Comparison of ENCODE assay signal across 8 mouse cellular contexts in the genomic region with DNA sequence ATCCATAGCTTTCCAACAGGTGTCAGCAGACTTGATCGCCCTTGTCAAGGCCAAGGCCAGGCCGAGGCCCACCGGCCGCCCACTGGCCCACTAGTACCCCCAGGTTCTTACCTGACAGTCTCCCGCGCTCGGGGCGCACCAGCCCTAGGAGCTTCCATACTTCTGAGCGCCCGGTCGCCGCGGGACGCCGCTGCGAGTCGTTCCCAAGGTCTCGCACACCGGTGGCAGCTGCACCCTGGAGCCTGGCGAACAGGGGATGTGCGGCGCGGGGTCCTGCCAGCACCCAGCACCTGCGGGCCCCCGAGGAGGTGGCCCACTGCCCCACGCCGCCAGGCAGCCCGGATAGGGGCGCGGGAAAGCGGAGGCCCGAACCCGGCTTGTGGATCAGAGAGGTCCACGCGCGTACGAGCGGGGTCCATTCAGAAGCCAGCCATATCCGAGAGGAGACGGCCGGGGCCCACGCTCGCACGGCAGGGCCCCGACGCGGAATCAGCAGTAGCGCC. TPM values are rescaled to one million over a fixed set of nuclear protein-coding genes. Genes with fewer than 3 reads are reported as not detected.
DNase-seq lines count a peak whose midpoint lies in the region; ATAC-seq and TF ChIP-seq lines count a peak whose summit lies in the region.

No protein-coding gene starts in this region.

- DNase-seq in left cerebral cortex, adult 11 months (ENCODE audit: low spot score), result peak; percentile 13
- DNase-seq in left cerebral cortex, postnatal 14 days (ENCODE audit: low spot score in 2 of 2), result no peak
- peak; percentile 26 for DNase-seq in adipocyte (ENCODE audit: low spot score)
- no peak for DNase-seq in embryonic facial prominence, embryonic 14.5 days (ENCODE audit: low spot score)
- peak; percentile 8 to 22 for DNase-seq in spleen, postnatal 36 days (ENCODE audit: low spot score in 2 of 2)
- DNase-seq in urinary bladder, postnatal 25 days (ENCODE audit: low spot score), result no peak

- no peaks in the 10 kb centered on the region for H3K36me3 ChIP-seq in embryonic facial prominence, embryonic 14.5 days (ENCODE audit: control insufficient read depth, insufficient read depth, low read length)
- no peaks in the 10 kb centered on the region for H3K36me3 ChIP-seq in intestine, postnatal 0 days (ENCODE audit: control insufficient read depth, insufficient read depth)
- no peaks in the 10 kb centered on the region for H3K36me3 ChIP-seq in macrophage (ENCODE audit: inconsistent target)

- H3K79me2 ChIP-seq in macrophage (ENCODE audit: inconsistent target), result no peaks in the 10 kb centered on the region; the same call in 1 of the 2 replicates

- ATAC-seq in embryonic facial prominence, embryonic 14.5 days (ENCODE audit: low read depth), result no peak
- ATAC-seq in intestine, postnatal 0 days, result 0 out of 2 replicates have a peak, but pooled peaks have one; percentile 9

- H3K4me1 ChIP-seq in embryonic facial prominence, embryonic 14.5 days (ENCODE audit: control insufficient read depth, insufficient read depth, low read length), result peaks cover 4% of the 10 kb centered on the region; the same call in 1 of the 2 replicates
- peaks cover 8% of the 10 kb centered on the region; the same call in 1 of the 2 replicates for H3K4me1 ChIP-seq in intestine, postnatal 0 days (replicated peaks; ENCODE audit: control insufficient read depth, insufficient read depth, low read length)

- peak overlapping the region; percentile 76; the same call in 1 of the 2 replicates for H3K27ac ChIP-seq in embryonic facial prominence, embryonic 14.5 days (replicated peaks; ENCODE audit: low read depth, low read length)
- peak overlapping the region; percentile 87 for H3K27ac ChIP-seq in intestine, postnatal 0 days (ENCODE audit: low read depth, low read length)
- no peak overlapping the region for H3K27ac ChIP-seq in macrophage

- intact Hi-C loops in left cerebral cortex, postnatal 14 days (cut with DNase I), result no loop called here

- peak overlapping the region; percentile 86 for H3K4me2 ChIP-seq in embryonic facial prominence, embryonic 14.5 days (ENCODE audit: low read depth, low read length)
- peak overlapping the region; percentile 98 for H3K4me2 ChIP-seq in intestine, postnatal 0 days (replicated peaks; ENCODE audit: low read depth)

- H3K27me3 ChIP-seq in embryonic facial prominence, embryonic 14.5 days (replicated peaks; ENCODE audit: control insufficient read depth, insufficient read depth, low read length), result no peaks in the 10 kb centered on the region
- no peaks in the 10 kb centered on the region for H3K27me3 ChIP-seq in intestine, postnatal 0 days (replicated peaks; ENCODE audit: control insufficient read depth, insufficient read depth, low read length)

- 0% methylated on average over 13 of the region's 48 CpGs for WGBS in embryonic facial prominence, embryonic 14.5 days
- under 1% methylated on average over 46 of the region's 48 CpGs for WGBS in intestine, postnatal 0 days
- 3% methylated on average over 45 of the region's 48 CpGs for WGBS in macrophage (ENCODE audit: missing documents)

- 0 out of 2 replicates have a peak, but pooled peaks have one; percentile 5 for TF ChIP-seq CTCF in intestine, postnatal 0 days (IDR thresholded peaks at IDR 0.05; ENCODE audit: low read depth)

- no peaks in the 10 kb centered on the region for H3K9me3 ChIP-seq in embryonic facial prominence, embryonic 14.5 days (ENCODE audit: control insufficient read depth, low read length)
- no peaks in the 10 kb centered on the region for H3K9me3 ChIP-seq in intestine, postnatal 0 days (ENCODE audit: control insufficient read depth)

- H3K9ac ChIP-seq in embryonic facial prominence, embryonic 14.5 days (ENCODE audit: low read depth, low read length), result peak overlapping the region; percentile 75
- peak overlapping the region; percentile 76 for H3K9ac ChIP-seq in intestine, postnatal 0 days (ENCODE audit: low read depth, low read length)

- H3K4me3 ChIP-seq in embryonic facial prominence, embryonic 14.5 days (ENCODE audit: low read depth, low read length), result peak overlapping the region; percentile 69
- H3K4me3 ChIP-seq in intestine, postnatal 0 days (ENCODE audit: low read depth, low read length), result peak overlapping the region; percentile 81
- H3K4me3 ChIP-seq in macrophage (ENCODE audit: inconsistent target), result peak overlapping the region; percentile 27

RNA-seq across cellular contexts. Expression of a gene that starts 0.6 kb away (rescaled TPM):
- total RNA-seq in left cerebral cortex, postnatal 14 days (2021), result 10 to 100 TPM; 14.0 to 15.9 TPM
- 15.8 and 16.7 TPM in 2 replicates for polyA plus RNA-seq in embryonic facial prominence, embryonic 14.5 days (2014; fragmentation: Nextera tagmentation; extraction: Ambion mirVana)
- polyA plus RNA-seq in intestine, postnatal 0 days (2015; fragmentation: Nextera tagmentation; extraction: Ambion mirVana), result 10.7 and 11.9 TPM in 2 replicates
- 10 to 100 TPM in 2 of 26 experiments, 1 to 10 TPM in 24; 1.4 to 13.4 (median 5.5) TPM for total RNA-seq in macrophage (2018; cell fraction: chromatin; rRNA removed)
- 1 to 10 TPM; 3.6 to 8.2 (median 5.4) TPM for total RNA-seq in macrophage (2018; cell fraction: cytosol; rRNA removed)
- total RNA-seq in macrophage (2018; cell fraction: nucleus; rRNA removed), result 10 to 100 TPM in 2 of 26 experiments, 1 to 10 TPM in 24; 3.4 to 19.1 (median 6.9) TPM
- 3.5 to 8.4 TPM (median 5.8 TPM) in 3 replicates for polyA plus RNA-seq in macrophage (2018)

RNA-seq across cellular contexts. Expression of a gene that starts 33.3 kb away (rescaled TPM):
- total RNA-seq in left cerebral cortex, postnatal 14 days (2021), result 10 to 100 TPM; 18.3 to 22.8 TPM
- 30.4 and 31.8 TPM in 2 replicates for polyA plus RNA-seq in embryonic facial prominence, embryonic 14.5 days (2014; fragmentation: Nextera tagmentation; extraction: Ambion mirVana)
- 7.7 and 8.5 TPM in 2 replicates for polyA plus RNA-seq in intestine, postnatal 0 days (2015; fragmentation: Nextera tagmentation; extraction: Ambion mirVana)
- total RNA-seq in macrophage (2018; cell fraction: chromatin; rRNA removed), result 10 to 100 TPM in 24 of 26 experiments, 1 to 10 TPM in 2; 7.7 to 44.6 (median 26.1) TPM
- total RNA-seq in macrophage (2018; cell fraction: cytosol; rRNA removed), result 10 to 100 TPM in 3 of 26 experiments, 1 to 10 TPM in 23; 5.0 to 10.9 (median 7.8) TPM
- total RNA-seq in macrophage (2018; cell fraction: nucleus; rRNA removed), result 10 to 100 TPM in 19 of 26 experiments, 1 to 10 TPM in 7; 7.1 to 41.6 (median 16.4) TPM
- 7.0 to 14.0 TPM (median 8.7 TPM) in 3 replicates for polyA plus RNA-seq in macrophage (2018)

RNA-seq across cellular contexts. Expression of a gene that starts 38.9 kb away (rescaled TPM):
- 10 to 100 TPM; 21.2 to 23.5 TPM for total RNA-seq in left cerebral cortex, postnatal 14 days (2021)
- 36.1 and 42.2 TPM in 2 replicates for polyA plus RNA-seq in embryonic facial prominence, embryonic 14.5 days (2014; fragmentation: Nextera tagmentation; extraction: Ambion mirVana)
- polyA plus RNA-seq in intestine, postnatal 0 days (2015; fragmentation: Nextera tagmentation; extraction: Ambion mirVana), result 18.6 and 18.8 TPM in 2 replicates
- total RNA-seq in macrophage (2018; cell fraction: chromatin; rRNA removed), result 10 to 100 TPM in 24 of 26 experiments, 1 to 10 TPM in 2; 7.8 to 22.2 (median 14.4) TPM
- total RNA-seq in macrophage (2018; cell fraction: cytosol; rRNA removed), result 10 to 100 TPM in 23 of 26 experiments, 1 to 10 TPM in 3; 9.0 to 15.9 (median 11.6) TPM
- 10 to 100 TPM; 11.0 to 26.4 (median 15.4) TPM for total RNA-seq in macrophage (2018; cell fraction: nucleus; rRNA removed)
- polyA plus RNA-seq in macrophage (2018), result 10.7 to 14.1 TPM (median 13.4 TPM) in 3 replicates

RNA-seq across cellular contexts. Expression of a gene that starts 39.0 kb away (rescaled TPM):
- total RNA-seq in left cerebral cortex, postnatal 14 days (2021), result 10 to 100 TPM; 12.0 to 12.2 TPM
- polyA plus RNA-seq in embryonic facial prominence, embryonic 14.5 days (2014; fragmentation: Nextera tagmentation; extraction: Ambion mirVana), result 5.6 and 5.8 TPM in 2 replicates
- 1.6 and 1.7 TPM in 2 replicates for polyA plus RNA-seq in intestine, postnatal 0 days (2015; fragmentation: Nextera tagmentation; extraction: Ambion mirVana)
- 10 to 100 TPM in 4 of 26 experiments, 1 to 10 TPM in 22; 5.7 to 12.4 (median 7.8) TPM for total RNA-seq in macrophage (2018; cell fraction: chromatin; rRNA removed)
- 1 to 10 TPM; 2.8 to 7.3 (median 4.7) TPM for total RNA-seq in macrophage (2018; cell fraction: cytosol; rRNA removed)
- total RNA-seq in macrophage (2018; cell fraction: nucleus; rRNA removed), result 10 to 100 TPM in 7 of 26 experiments, 1 to 10 TPM in 19; 5.6 to 16.9 (median 8.2) TPM
- 3.8 to 8.5 TPM (median 3.8 TPM) in 3 replicates for polyA plus RNA-seq in macrophage (2018)

Comparison
In these comparisons a context has a peak if more than half of its experiments do, and no peak if none do; other contexts are left out.
1. DNase-seq: peak in left cerebral cortex, adult 11 months (single experiment), adipocyte (single experiment) and spleen, postnatal 36 days (2 of 2); none in left cerebral cortex, postnatal 14 days (0 of 2), embryonic facial prominence, embryonic 14.5 days (single experiment) and urinary bladder, postnatal 25 days (single experiment).
2. H3K4me3 ChIP-seq: peak in every context shown above with its lines; median percentile 81 in intestine, postnatal 0 days; 69 in embryonic facial prominence, embryonic 14.5 days; 27 in macrophage.